In genomic region chr9:76407549-76407948, GRCm38 (mm10) we compare ENCODE assay signal across 29 mouse cellular contexts.
"Had no signal": no experiment of that assay in that cellular context is flagged by ENCODE, and none has a peak within 500 bp of the region (broad histone marks: within the 10 kb centered on the region; RNA-seq: fewer than 3 reads in every experiment).

No protein-coding gene starts in this region.

- H3K4me3 ChIP-seq: left cerebral cortex, adult 2 months; limb, embryonic 12.5 days; limb, embryonic 13.5 days; limb, embryonic 15.5 days; liver, embryonic 12.5 days; liver, embryonic 13.5 days; liver, embryonic 15.5 days; lung, embryonic 15.5 days; megakaryocyte, embryonic 14.5 days; midbrain, embryonic 12.5 days; midbrain, embryonic 13.5 days; midbrain, embryonic 15.5 days; myocyte; neural tube, embryonic 12.5 days; neural tube, embryonic 13.5 days had no signal

- ATAC-seq: liver, embryonic 12.5 days; liver, postnatal 0 days; lung, postnatal 0 days; midbrain, embryonic 13.5 days; midbrain, embryonic 15.5 days; midbrain, embryonic 16.5 days had no signal

- DNase-seq: left cerebral cortex, postnatal 4 days; liver; liver, embryonic 13.5 days; liver, postnatal 0 days; lung, adult 18-20 months; lung, adult 2 months; lung, embryonic 14.5 days; lung, postnatal 14 days; lung, postnatal 36 days; lung, postnatal 4 days; midbrain, embryonic 14.5 days had no signal

- H3K36me3 ChIP-seq: limb, embryonic 12.5 days; limb, embryonic 13.5 days; limb, embryonic 15.5 days; liver, embryonic 12.5 days; liver, embryonic 13.5 days; liver, embryonic 15.5 days; lung, embryonic 15.5 days; midbrain, embryonic 12.5 days; midbrain, embryonic 13.5 days; midbrain, embryonic 15.5 days; neural tube, embryonic 12.5 days; neural tube, embryonic 13.5 days had no signal

- H3K9me3 ChIP-seq: limb, embryonic 12.5 days; limb, embryonic 13.5 days; limb, embryonic 15.5 days; liver, embryonic 12.5 days; liver, embryonic 13.5 days; liver, embryonic 15.5 days; lung, embryonic 15.5 days; megakaryocyte, embryonic 14.5 days; midbrain, embryonic 12.5 days; midbrain, embryonic 13.5 days; midbrain, embryonic 15.5 days; neural tube, embryonic 12.5 days; neural tube, embryonic 13.5 days had no signal

- H3K4me1 ChIP-seq: limb, embryonic 12.5 days; limb, embryonic 13.5 days; limb, embryonic 15.5 days; liver, embryonic 12.5 days; liver, embryonic 13.5 days; liver, embryonic 15.5 days; lung, embryonic 15.5 days; megakaryocyte, embryonic 14.5 days; midbrain, embryonic 12.5 days; midbrain, embryonic 13.5 days; midbrain, embryonic 15.5 days; neural tube, embryonic 12.5 days; neural tube, embryonic 13.5 days had no signal

- H3K27ac ChIP-seq: left cerebral cortex, adult 2 months; limb, embryonic 12.5 days; limb, embryonic 13.5 days; limb, embryonic 15.5 days; liver, embryonic 12.5 days; liver, embryonic 13.5 days; liver, embryonic 14.5 days; liver, embryonic 15.5 days; lung, embryonic 15.5 days; macrophage; midbrain, embryonic 12.5 days; midbrain, embryonic 13.5 days; midbrain, embryonic 15.5 days; neural tube, embryonic 12.5 days; neural tube, embryonic 13.5 days had no signal

- H3K27me3 ChIP-seq: limb, embryonic 12.5 days; limb, embryonic 13.5 days; limb, embryonic 15.5 days; liver, embryonic 12.5 days; liver, embryonic 13.5 days; liver, embryonic 15.5 days; lung, embryonic 15.5 days; megakaryocyte, embryonic 14.5 days; midbrain, embryonic 12.5 days; midbrain, embryonic 13.5 days; midbrain, embryonic 15.5 days; neural tube, embryonic 12.5 days; neural tube, embryonic 13.5 days had no signal
